Mouse (Mus musculus) thymus, postnatal 14 days (tissue): Measurements from ENCODE around the gene Rbbp8nl.
"Not testable (repeated sequence)": the region's sequence is repeated elsewhere in the genome, so short reads cannot be mapped to it uniquely, and the experiment has no call there.

Source experiments
- DNase-seq: peaks from one replicate; pipeline ENCODE4 v3.0.0; 2021

Gene Rbbp8nl

DNA sequence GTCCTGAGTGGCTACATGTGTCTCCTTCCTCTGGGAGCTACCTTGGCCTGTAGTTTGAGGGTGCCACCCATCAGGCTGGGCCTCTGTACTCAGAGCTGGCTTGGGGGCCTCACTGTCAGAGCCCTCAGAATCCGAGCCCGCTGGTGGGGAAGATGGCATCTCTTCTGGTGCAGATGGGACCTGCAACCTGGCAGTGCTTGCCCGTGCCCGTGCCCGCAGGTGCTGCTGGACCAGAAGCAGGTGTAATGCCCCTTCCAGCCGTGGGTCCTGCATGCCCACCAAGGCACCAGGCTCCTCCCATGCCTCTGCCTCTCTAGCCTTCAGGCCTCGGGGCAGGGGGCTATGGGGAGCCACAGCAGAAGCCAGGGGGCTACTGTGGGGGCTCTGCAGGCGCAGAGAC lies 10.4 kb downstream of the Rbbp8nl start:
- DNase-seq: no peak

DNA sequence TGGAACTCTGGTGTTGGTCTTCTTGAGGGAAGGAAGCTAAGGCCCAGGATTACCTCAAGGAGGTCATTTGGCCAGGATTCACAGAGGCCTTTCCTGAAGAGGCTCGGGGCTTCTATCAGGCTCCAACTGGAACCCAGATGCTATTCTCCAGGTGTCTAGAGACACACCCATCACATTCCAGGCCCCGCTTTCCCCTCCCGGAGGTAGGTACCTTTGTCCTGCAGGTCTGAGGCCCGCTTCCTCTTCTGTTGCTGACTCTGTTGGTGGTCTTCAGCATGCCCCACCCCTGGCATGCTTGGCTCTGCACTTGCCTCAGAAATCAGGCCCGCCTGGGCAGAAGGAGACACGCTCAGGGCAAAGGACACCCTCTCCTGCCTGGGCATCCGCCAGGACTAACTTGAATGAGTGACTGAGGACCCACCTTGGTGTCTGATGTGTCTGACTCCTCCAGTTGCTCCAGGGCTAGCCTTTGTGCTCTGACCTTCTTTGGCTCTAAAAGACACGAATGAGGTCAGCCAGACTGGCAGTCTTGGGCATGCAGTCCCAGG lies 11.8 kb downstream of the Rbbp8nl start:
- no peak for DNase-seq

DNA sequence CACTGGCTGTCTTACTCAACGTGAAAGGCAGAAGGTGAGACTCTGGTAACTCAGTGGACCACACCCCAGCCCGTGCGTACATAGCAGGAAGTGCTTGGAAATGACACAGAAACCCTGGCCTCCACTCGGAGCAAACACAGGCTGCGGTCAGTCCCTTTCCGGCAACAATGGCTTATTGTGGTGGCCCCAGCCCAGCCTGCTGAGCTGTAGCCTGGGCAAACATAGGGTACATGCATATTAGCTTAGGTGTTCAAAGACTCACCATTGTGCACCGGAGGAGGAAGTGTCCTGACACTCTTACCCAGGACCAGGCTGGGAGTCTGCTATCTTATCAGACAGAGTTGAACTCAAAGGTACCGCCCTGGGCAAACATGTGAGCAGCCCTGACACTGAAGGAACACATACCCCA lies 12.8 kb downstream of the Rbbp8nl start:
- peak; percentile 28 for DNase-seq

DNA sequence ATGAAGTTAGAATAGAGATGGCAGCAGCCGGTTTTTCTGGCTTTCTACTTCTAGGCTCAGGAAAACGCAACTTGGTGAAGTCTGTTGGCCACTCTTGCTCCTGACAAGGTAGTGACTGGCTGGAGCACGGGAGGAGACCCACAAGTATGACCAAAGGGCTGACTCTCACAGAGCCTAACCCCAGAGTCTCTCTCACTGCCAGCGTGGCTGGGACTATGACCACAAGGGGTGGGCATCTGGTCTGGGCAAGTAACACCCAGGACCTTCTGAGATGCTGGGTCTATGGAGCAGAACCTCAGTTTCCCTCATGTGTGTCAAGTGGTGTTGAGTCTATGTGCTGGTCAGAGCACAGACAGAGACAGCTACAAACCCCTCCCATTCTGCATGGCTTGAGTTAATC lies 13.3 kb downstream of the Rbbp8nl start:
- DNase-seq: no peak

DNA sequence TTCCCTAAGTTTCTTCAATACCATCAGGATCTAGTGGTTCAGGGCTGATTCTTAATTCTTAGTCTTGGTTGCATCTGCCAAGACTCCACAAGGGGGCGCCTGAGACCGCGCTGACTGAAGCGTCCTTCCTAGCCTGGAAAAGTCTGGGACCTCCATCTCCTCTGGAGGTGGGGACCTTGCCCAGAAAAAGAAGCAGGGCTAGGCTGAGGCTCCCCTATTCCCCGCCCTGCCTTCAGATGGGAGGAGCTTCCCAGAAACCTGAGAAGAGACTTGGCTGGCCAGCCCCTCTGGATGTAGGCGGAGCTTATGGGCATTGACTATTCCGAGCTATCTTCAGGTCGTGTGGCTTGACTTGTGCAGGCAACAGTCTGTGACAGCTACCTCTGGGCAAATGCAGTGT lies 13.8 kb downstream of the Rbbp8nl start:
- peak; percentile 60 for DNase-seq

DNA sequence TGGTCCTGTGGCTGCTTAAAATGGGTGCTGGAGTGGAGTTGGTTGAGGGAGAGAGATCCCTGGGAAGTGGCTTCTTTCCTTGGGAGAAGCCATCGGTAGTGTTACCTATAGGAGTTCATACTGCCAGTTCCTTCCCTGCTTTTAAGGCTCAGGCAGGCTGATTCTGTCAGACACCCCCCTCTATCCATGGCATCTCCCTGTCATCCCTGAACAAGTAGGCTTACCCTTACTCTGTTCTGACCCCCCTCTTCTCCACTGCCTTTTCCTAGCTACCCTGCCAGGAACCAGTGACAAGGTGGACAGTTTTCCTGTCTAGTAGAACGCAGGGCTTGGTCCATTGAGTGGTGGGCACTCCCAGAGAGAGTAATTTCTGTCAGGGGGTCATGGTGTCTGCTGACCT lies 15.2 kb downstream of the Rbbp8nl start:
- no peak for DNase-seq

DNA sequence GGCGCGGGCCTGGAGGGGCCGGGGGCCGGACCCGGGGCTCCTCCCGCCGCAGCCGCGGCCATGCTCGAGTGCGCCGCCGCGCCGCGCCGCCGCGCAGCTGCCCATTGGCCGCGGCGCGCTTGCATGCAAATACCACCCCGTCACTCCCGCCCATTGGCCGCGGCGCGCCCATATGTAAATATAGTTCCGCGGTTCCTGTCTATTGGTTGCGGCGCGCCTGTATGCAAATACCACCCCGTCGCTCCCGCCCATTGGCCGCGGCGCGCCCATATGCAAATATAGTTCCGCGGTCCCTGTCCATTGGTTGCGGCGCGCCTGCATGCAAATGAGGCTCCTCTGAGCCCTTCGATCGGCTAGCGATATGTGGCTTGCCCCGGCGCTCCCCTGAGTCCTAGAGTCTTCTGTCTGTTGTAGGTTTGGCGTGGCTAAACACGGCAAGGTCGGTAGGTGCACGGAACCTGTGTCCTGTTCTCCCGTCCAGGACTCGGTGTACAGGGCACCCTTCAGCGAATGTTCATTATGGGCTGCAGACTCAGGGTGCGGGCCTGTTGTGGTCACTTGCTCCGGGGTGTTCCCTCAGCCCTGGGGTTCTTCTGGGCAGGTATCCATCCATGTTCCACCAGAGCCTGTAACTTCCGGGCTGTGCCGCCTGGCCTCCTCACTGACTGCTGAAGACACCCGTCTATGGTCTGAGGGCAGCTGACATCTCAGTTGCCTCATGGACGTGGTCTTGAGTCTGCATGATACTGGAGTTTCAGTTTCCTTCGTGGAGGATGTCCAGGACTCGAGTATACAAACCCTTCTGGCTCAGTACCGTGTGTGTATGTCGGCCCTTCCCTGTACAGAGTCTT lies 16.1 kb downstream of the Rbbp8nl start, which contains the start of gene Cables2:
Gene Cables2 (minus strand): TSS at position 103 of the 851 bp plus-strand sequence.
- DNase-seq: peak; percentile 94

DNA sequence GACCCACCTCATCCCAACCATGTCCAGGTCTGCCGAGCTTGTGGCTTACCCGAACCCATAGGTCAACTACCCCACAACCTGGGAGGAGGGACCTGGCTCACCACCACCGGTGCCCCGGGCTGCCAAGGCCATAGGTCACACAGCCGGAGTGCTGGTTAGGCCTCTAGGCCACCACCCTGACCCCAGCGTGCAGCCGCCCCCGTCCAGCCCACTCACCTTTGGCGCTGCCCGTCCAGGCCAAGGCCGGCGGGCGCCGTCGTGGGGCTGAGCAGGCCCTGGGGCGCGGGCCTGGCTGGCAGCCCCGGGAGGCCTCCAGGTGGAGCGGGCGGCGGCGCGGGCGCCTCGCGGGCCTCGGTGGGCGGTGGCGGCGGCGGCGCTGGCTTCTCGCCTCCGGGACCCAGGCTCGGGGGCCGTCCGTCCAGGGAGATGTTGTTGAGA lies 16.8 kb downstream of the Rbbp8nl start:
- no peak for DNase-seq

DNA sequence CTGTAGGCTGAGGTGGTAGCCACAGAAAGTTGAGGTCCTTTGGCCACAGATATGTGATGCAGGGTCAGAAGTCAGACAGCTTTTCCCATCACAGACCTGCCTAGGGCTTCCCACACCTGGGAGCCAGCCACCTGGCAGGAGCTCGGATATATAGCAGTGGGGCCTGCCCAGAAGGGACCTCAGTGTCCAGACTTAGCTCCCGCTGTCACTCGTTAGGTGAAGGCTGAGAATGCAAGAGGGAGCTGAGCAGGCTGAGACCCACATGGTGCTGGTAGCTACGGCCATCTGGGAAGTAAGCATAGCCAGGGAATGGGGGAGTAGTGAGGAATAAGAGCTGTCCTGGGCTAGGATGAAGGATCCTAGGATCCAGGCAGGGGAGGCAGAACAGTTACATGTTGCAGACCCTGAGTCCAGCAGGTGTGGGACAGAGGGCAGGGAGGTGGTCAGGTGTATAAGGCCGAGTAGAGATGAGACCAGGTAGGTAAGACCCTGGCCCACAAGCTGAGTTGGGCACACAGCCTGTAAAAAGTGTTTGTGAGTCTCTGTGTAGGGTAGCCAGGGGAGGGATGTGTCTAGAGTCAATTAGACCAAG lies 17.8 kb downstream of the Rbbp8nl start:
- DNase-seq: no peak

DNA sequence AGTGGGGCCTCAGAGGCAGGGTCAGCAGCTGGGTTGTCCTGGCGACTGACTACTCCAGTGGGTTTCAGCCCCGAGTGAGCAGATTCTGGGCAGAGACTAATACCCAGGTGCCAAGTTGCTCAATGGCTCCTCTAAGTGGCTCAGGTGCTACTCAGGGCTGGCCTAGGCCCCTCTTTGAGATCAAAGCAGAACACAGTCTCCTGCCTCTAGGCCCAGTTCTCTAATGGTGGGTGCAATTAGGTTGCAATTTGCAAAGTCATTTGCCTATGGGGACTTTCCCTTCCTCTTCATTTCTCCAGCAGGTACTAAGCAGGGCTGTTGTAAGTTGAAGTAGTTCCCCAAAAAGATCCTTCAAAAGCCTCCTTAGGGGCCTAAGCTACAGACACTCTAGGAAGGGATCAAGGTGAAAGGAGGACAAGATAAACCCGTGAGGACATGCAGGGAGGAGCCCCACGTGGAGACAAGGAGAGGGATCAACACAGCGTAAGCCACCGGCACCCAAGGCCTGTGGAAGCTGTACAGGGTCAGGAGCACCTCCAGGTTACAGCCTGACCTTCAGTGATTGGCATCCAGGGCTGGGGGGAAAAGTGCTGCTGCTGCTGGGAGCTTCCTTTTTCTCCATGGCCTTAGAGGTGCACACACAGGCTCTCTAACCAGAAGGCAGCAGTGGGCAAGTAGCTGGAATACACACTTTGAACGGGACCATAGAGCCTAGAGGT lies 19.0 kb downstream of the Rbbp8nl start:
- DNase-seq: no peak

DNA sequence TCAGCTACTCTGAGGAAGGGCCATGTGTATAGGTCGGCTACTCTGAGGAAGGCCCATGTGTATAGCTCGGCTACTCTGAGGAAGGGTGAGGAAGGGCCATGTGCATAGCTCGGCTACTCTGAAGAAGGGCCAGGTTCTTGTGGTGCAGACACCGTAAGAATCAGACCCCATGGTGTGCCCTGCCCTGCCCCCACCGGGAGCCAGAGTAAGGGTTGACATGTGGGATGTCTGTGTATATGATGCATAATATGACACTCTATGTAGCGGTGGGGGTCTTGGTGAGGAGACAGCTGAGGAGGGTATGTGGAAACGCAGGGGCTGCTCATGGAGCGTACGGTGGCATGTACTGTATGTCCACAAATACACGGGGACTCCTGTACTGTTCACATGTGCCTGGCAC lies 20.4 kb downstream of the Rbbp8nl start:
- DNase-seq: no peak

DNA sequence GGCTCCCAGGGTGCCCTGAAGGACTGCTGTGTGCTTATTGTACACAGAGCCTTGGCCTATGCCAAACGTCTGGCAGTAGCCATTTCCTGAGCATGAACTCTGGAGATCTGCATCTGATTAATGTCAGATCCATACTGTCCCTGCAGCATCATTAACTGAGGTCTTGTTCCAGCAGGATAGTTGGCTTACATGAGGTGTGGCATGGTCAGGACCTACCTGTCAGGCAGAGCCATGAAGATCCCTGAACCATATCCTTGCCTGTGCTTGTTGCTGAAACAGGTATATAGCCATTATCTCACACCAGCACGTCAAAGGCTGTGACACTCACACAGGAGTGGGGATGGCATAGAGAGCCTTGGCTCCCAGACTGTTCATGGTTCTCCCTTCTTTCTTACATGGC lies 21.7 kb downstream of the Rbbp8nl start:
- no peak for DNase-seq

DNA sequence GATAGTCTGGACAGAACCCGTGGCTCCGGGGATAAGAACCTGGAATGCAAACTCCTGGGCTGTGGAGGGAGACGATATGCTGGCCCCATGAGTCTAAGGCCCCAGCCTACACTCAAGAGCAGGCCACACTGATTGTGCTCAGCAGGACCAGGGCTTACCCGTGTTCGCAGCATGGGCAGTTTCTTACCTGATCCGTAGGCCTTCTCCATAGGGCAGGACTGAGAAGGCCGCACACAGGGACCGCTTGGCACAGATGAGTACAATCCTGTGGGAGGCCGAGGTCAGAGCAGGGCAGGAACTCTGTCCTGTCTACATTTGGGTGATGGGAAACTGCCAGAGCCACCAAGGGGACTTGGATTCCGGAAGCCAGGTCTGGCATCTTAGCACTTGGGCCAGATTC lies 26.8 kb downstream of the Rbbp8nl start:
- DNase-seq: no peak

DNA sequence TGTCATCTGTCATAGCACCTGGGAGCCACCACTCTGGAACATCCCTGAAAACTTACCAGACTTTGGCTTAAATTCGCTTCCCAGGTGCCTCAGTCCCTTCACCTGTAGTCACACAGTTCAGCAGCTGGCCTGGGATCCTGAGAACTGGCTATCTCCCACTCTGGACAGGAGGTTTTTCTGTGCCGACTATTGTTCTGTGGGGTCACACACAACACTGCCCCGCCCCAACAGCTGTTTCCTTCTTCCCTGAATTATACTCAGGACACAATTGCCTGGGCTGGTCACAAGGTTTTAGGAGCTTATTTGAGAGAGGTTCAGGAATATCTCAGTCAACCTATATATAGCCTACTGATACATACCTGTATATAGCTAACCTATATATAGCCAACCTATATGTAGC lies 27.2 kb downstream of the Rbbp8nl start:
- DNase-seq: no peak

DNA sequence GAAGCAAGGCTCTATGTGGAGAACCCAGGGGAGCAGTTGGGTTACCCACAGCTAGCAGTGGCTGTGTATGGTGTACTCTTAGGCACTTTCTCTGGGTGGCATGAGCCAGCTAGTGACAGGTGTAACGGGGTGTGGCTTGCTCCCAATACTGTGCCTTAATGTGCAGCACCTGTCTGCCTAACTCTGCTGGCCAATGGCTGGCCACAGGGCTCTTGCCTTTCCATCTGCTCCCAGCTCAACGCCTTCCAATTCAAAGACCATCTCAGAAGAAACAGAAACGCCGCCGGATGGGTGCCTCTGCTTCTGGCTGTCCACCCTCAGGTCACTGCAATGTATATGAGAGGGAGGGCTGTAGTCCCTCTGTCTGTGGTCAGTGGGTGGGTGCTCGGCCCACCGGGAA lies 27.8 kb downstream of the Rbbp8nl start:
- no peak for DNase-seq

DNA sequence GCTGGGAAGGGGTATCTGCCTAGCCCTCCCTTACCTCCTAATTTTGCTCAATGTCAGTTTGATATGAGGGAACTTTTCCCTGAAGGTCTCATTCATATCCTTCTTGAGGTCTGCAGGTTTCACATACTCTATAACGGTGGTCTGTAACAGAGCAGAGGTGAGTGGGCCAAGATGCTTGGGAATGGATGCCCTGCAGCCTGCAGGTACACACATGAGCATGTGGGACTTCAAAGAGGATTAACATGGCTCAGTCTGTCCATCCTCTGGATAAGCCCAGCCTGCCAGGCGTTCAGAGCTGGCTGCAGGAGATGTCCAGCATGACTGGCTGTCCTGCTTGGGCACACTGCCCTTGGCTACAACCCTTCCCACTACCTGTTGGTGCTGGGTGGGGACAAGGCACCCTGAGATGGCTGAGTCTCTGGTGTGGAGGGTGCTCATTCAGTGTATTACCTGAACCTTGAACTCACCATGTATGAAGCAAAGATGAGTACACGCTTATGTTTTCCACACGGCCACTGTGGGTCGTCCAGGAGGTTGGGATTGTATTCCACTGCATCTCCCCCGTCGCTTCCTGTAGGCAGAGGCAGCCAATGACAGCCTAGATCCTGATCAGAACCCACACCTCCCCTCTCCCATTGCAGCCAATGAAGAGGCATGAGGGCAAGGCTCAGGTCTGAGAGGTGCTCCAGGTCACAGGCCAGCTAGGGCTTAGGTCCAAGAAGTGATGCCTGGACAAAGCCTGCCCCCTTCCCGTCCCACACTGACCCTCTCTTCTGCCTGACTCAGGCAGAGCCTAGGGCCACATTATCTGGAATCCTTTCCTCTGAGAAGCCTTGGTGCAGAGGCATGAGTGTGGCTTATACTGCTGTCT lies 28.8 kb downstream of the Rbbp8nl start:
- DNase-seq: no peak

DNA sequence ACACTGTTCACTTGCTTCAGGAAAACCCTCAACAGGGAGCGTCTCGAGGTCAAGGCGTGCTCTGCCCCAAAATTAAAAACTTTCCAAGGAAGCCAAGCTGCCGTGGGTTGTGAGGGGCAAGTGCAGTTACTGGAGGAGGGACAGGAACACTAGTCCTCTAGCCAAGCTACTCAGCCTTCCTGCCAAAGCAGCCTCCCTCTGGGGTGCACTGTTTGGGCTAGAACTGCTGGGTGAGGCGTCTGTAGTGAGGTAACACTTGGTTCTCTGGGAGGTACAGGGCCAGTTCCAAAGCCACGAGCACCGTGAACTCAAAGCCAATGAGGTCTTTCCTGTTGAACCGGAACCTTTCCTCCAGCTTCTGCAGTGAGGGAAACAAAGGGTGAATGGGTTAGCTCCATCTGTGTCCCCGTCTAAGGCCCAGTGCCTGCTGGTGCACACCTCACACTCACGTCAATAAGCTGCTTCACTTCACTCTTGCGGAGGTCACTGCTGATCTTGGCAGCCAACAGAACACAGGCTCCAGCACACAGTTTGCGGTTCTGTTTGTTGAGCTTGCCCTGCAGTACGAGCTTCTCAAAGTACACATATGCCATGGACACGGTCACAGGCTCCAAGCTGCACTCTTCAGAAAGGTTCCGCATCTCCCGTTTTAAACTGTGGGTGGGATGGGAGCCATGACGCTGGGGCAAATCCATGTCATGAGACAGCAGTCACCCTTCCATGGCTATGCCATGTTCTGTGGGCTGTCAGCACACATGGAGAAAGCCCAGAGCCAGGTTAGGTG lies 29.7 kb downstream of the Rbbp8nl start:
- DNase-seq: not testable (repeated sequence)

DNA sequence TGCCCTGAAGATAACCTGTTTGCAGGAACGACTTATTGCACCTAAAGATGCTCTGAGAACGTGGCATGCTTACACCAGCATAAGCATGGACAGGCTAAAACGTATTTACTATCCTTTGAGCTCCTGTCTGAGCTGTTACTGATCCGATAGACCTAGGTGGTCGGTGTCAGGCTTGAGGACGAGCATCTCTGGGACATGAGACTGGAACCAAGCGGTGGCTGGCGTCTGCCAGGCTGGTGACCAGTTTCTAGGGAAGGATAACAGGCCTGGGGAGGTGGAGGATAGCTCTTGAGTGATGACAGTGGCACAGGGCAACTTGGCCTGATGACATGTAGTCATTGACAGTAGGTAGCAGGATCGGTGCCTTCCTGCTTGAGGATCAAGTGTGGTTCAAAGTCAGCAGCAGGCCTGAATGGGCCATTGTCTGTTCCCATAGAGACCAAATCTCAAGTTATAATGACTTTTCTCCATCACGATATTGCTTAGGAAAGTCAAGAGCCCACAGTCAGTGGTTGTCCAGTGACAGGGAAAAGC lies 30.7 kb downstream of the Rbbp8nl start:
- not testable (repeated sequence) for DNase-seq

DNA sequence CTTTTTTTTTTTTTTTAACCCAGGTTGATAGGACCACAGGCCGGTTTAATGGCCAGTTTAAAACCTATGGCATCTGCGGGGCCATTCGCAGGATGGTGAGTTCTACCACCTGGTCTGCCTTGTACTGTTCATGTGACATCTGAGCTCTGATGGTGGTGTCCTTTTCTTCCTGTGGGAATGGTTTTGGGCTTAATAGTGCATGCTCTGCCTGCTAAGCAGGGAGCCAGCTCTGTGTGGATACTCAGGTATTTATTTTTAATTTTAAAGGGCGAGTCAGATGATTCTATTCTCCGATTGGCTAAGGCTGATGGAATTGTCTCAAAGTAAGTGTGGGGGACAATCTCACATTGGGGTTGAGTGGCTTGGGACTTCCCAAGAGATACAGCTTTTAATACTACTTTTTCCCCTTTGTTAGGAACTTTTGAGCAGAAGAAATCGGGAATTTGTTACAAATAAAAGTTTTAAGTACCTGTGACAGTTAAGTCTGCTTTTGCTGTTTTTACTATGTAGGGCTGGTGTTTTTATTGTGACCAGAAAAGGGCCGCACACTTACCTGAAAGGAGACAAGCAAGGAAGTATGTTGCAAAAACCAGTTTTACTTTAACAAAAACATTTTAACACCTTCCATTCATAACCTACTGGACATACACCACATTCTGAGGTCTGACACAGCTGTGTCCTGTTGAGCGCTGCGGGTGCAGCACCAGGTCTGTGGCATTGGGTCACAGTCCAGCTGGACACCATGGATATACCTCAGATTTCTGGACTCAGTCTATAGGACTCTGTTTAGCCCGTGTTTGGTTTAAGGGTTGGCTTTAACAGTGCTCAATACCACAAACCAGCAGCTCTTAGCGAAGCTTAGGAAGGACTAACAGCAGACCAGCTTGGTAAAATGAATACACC lies 31.5 kb downstream of the Rbbp8nl start:
- DNase-seq: no peak

DNA sequence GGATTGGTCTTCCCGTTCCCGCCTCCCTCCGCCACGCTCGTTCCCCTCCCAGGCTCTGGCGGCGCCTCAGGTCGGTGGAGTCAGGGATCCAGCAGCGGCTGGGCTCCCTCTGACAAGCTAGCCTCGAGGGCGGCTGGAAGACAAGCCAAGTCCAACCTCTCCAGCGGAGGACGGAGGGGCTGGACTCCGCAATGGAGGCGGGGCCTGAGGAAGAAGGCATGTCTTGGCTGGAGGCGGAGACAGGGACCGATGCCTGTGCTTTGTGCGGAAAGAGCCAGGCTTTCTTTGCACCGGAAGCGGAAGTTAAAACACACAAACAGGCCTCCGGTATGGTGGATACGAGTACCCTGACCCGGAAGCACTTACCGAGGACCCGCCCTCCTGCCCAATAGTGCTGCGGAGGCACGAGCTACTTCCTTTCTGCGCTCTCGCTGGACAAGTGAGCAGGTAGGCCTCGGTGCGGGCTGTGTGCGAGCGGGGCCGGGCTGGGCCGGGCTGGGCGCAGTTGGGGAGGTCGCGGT lies 32.6 kb downstream of the Rbbp8nl start, which contains the start of gene Rps21:
Gene Rps21 (plus strand): TSS at position 377 of the 521 bp plus-strand sequence.
- DNase-seq: peak; percentile 98
